Mouse (Mus musculus): ENCODE data around the gene Ajuba. TPM values are rescaled to one million over a fixed set of nuclear protein-coding genes. Genes with fewer than 3 reads are reported as not detected.

The Ajuba gene
- polyA plus RNA-seq, 1 experiment: 5.1 TPM

- 28% methylated on average over 2 of the region's 2 CpGs for WGBS
- Histone ChIP-seq H3K27ac (ENCODE audit: control insufficient read depth, insufficient read depth, low read depth, low read length, poor library complexity) (no peak overlapping the region), H3K4me1 (ENCODE audit: control insufficient read depth, insufficient read depth, low read length) (no peaks in the 10 kb centered on the region; the same call in 1 of the 2 replicates), H3K4me3 (replicated peaks; ENCODE audit: control insufficient read depth, low read depth, low read length) (no peak overlapping the region)
- TF ChIP-seq CTCF (IDR thresholded peaks at IDR 0.05; ENCODE audit: control insufficient read depth, insufficient read depth, low read length): no peak
- TF ChIP-seq POLR2A (IDR thresholded peaks at IDR 0.05; ENCODE audit: borderline replicate concordance, control insufficient read depth, low read depth, low read length): no peak
Observed at GRCm38 (mm10) chr14:54601601-54602000, 24.2 kb upstream of the Ajuba start.

- Histone ChIP-seq H3K27ac (ENCODE audit: control insufficient read depth, insufficient read depth, low read depth, low read length, poor library complexity) (no peak overlapping the region), H3K4me3 (replicated peaks; ENCODE audit: control insufficient read depth, low read depth, low read length) (no peak overlapping the region), H3K4me1 (ENCODE audit: control insufficient read depth, insufficient read depth, low read length) (no peaks in the 10 kb centered on the region)
- TF ChIP-seq POLR2A (IDR thresholded peaks at IDR 0.05; ENCODE audit: borderline replicate concordance, control insufficient read depth, low read depth, low read length): no peak
- TF ChIP-seq CTCF (IDR thresholded peaks at IDR 0.05; ENCODE audit: control insufficient read depth, insufficient read depth, low read length): peak; percentile 69
- WGBS: 66% methylated on average over 7 of the region's 7 CpGs
Observed at GRCm38 (mm10) chr14:54597084-54597483, 19.7 kb upstream of the Ajuba start.

- Histone ChIP-seq H3K4me1 (ENCODE audit: control insufficient read depth, insufficient read depth, low read length) (no peaks in the 10 kb centered on the region), H3K4me3 (replicated peaks; ENCODE audit: control insufficient read depth, low read depth, low read length) (no peak overlapping the region), H3K27ac (ENCODE audit: control insufficient read depth, insufficient read depth, low read depth, low read length, poor library complexity) (no peak overlapping the region)
- TF ChIP-seq CTCF (IDR thresholded peaks at IDR 0.05; ENCODE audit: control insufficient read depth, insufficient read depth, low read length): no peak
- no peak for TF ChIP-seq POLR2A (IDR thresholded peaks at IDR 0.05; ENCODE audit: borderline replicate concordance, control insufficient read depth, low read depth, low read length)
- WGBS: 90% methylated on average over 28 of the region's 28 CpGs
Observed at GRCm38 (mm10) chr14:54594631-54595414, 17.5 kb upstream of the Ajuba start.

GRCm38 (mm10) chr14:54594055-54594454, 16.7 kb upstream of the Ajuba start:
- WGBS: 86% methylated on average over 3 of the region's 3 CpGs
- Histone ChIP-seq H3K4me1 (ENCODE audit: control insufficient read depth, insufficient read depth, low read length) (no peaks in the 10 kb centered on the region), H3K27ac (ENCODE audit: control insufficient read depth, insufficient read depth, low read depth, low read length, poor library complexity) (no peak overlapping the region), H3K4me3 (replicated peaks; ENCODE audit: control insufficient read depth, low read depth, low read length) (no peak overlapping the region)
- no peak for TF ChIP-seq POLR2A (IDR thresholded peaks at IDR 0.05; ENCODE audit: borderline replicate concordance, control insufficient read depth, low read depth, low read length)
- TF ChIP-seq CTCF (IDR thresholded peaks at IDR 0.05; ENCODE audit: control insufficient read depth, insufficient read depth, low read length): peak; percentile 36; the same call in 1 of the 2 replicates

GRCm38 (mm10) chr14:54592319-54592934, 15.1 kb upstream of the Ajuba start:
- Histone ChIP-seq H3K27ac (ENCODE audit: control insufficient read depth, insufficient read depth, low read depth, low read length, poor library complexity) (no peak overlapping the region), H3K4me1 (ENCODE audit: control insufficient read depth, insufficient read depth, low read length) (no peaks in the 10 kb centered on the region), H3K4me3 (replicated peaks; ENCODE audit: control insufficient read depth, low read depth, low read length) (no peak overlapping the region)
- 31% methylated on average over 10 of the region's 10 CpGs for WGBS
- TF ChIP-seq CTCF (IDR thresholded peaks at IDR 0.05; ENCODE audit: control insufficient read depth, insufficient read depth, low read length) (no peak), POLR2A (IDR thresholded peaks at IDR 0.05; ENCODE audit: borderline replicate concordance, control insufficient read depth, low read depth, low read length) (no peak)

GRCm38 (mm10) chr14:54591056-54591455, 13.7 kb upstream of the Ajuba start:
- WGBS: 90% methylated on average over 16 of the region's 16 CpGs
- no peaks in the 10 kb centered on the region for H3K4me1 ChIP-seq (ENCODE audit: control insufficient read depth, insufficient read depth, low read length)
- TF ChIP-seq CTCF (IDR thresholded peaks at IDR 0.05; ENCODE audit: control insufficient read depth, insufficient read depth, low read length) (no peak), POLR2A (IDR thresholded peaks at IDR 0.05; ENCODE audit: borderline replicate concordance, control insufficient read depth, low read depth, low read length) (no peak)
- H3K27ac ChIP-seq (ENCODE audit: control insufficient read depth, insufficient read depth, low read depth, low read length, poor library complexity): no peak overlapping the region
- no peak overlapping the region for H3K4me3 ChIP-seq (replicated peaks; ENCODE audit: control insufficient read depth, low read depth, low read length)

- Histone ChIP-seq H3K27ac (ENCODE audit: control insufficient read depth, insufficient read depth, low read depth, low read length, poor library complexity) (no peak overlapping the region), H3K4me3 (replicated peaks; ENCODE audit: control insufficient read depth, low read depth, low read length) (no peak overlapping the region), H3K4me1 (ENCODE audit: control insufficient read depth, insufficient read depth, low read length) (peaks cover 1% of the 10 kb centered on the region; the same call in 1 of the 2 replicates)
- TF ChIP-seq CTCF (IDR thresholded peaks at IDR 0.05; ENCODE audit: control insufficient read depth, insufficient read depth, low read length): peak; percentile 69
- no peak for TF ChIP-seq POLR2A (IDR thresholded peaks at IDR 0.05; ENCODE audit: borderline replicate concordance, control insufficient read depth, low read depth, low read length)
- WGBS: 68% methylated on average over 7 of the region's 7 CpGs
Observed at GRCm38 (mm10) chr14:54583681-54584338, 6.5 kb upstream of the Ajuba start.

GRCm38 (mm10) chr14:54582536-54582935, 5.2 kb upstream of the Ajuba start:
- no peak for TF ChIP-seq POLR2A (IDR thresholded peaks at IDR 0.05; ENCODE audit: borderline replicate concordance, control insufficient read depth, low read depth, low read length)
- no peak for TF ChIP-seq CTCF (IDR thresholded peaks at IDR 0.05; ENCODE audit: control insufficient read depth, insufficient read depth, low read length)
- Histone ChIP-seq H3K4me3 (replicated peaks; ENCODE audit: control insufficient read depth, low read depth, low read length) (no peak overlapping the region), H3K4me1 (ENCODE audit: control insufficient read depth, insufficient read depth, low read length) (peaks cover 3% of the 10 kb centered on the region; the same call in 1 of the 2 replicates), H3K27ac (ENCODE audit: control insufficient read depth, insufficient read depth, low read depth, low read length, poor library complexity) (no peak overlapping the region)
- WGBS: 88% methylated on average over 9 of the region's 9 CpGs

All from bone marrow, adult 2 months (tissue).